Mouse (Mus musculus): ENCODE data around the gene Atp6v0c. TPM values are rescaled to one million over a fixed set of nuclear protein-coding genes. Genes with fewer than 3 reads are reported as not detected.

The Atp6v0c gene
- total and polyA plus RNA-seq, 3 experiments = 58.4 to 515 (median 125) TPM

GRCm38 (mm10) chr17:24203611-24204534 is 34.4 kb upstream of the Atp6v0c start (continued):
- no peak for TF ChIP-seq POLR2AphosphoS5 (IDR thresholded peaks at IDR 0.05; ENCODE audit: borderline replicate concordance, low read depth, low read length)
- TF ChIP-seq CHD2 (IDR thresholded peaks at IDR 0.05; ENCODE audit: low read length) = no peak
- no peak for TF ChIP-seq GABPA (IDR thresholded peaks at IDR 0.05; ENCODE audit: low read depth, low read length)
- TF ChIP-seq TBP (IDR thresholded peaks at IDR 0.05; ENCODE audit: low read depth, low read length) = no peak
- TF ChIP-seq CHD1 (IDR thresholded peaks at IDR 0.05; ENCODE audit: low read depth, low read length) = no peak
- no peak for TF ChIP-seq BHLHE40 (IDR thresholded peaks at IDR 0.05; ENCODE audit: borderline replicate concordance, low read depth, low read length)

- peak; percentile 93 for DNase-seq (ENCODE audit: low read depth, low spot score)
- Histone ChIP-seq H3K4me3 (ENCODE audit: control insufficient read depth in 1 of 2, insufficient read depth in 1 of 2, low read depth in 2 of 2, low read length in 2 of 2) (no peak overlapping the region; a peak in 1 of 4 replicates), H3K9ac (ENCODE audit: control insufficient read depth, low read depth, low read length, poor library complexity, severe bottlenecking) (peak overlapping the region; percentile 53), H3K4me1 (ENCODE audit: control insufficient read depth in 1 of 2, insufficient read depth in 2 of 2, low read length in 2 of 2) (peaks cover 11 to 64% of the 10 kb centered on the region in 2 experiments), H3K9me3 (replicated peaks; ENCODE audit: insufficient read depth, low read length) (no peaks in the 10 kb centered on the region), H3K27me3 (ENCODE audit: control insufficient read depth in 1 of 2, insufficient read depth in 2 of 2, low read length in 2 of 2) (no peaks in the 10 kb centered on the region), H3K27ac (ENCODE audit: control insufficient read depth, low read depth, low read length) (peak overlapping the region; percentile 83), H3K79me2 (ENCODE audit: control insufficient read depth, insufficient read depth, low read length, poor library complexity) (peaks cover 46% of the 10 kb centered on the region), H3K36me3 (ENCODE audit: control insufficient read depth in 1 of 2, insufficient read depth in 2 of 2, low read length in 2 of 2) (peaks cover 0 to 41% of the 10 kb centered on the region in 2 experiments; a peak in 3 of 4 replicates)
- no peak for TF ChIP-seq POLR2AphosphoS2 (IDR thresholded peaks at IDR 0.05; ENCODE audit: low read length)
- TF ChIP-seq TAL1 (IDR thresholded peaks at IDR 0.05; ENCODE audit: low read length) = peak; percentile 82
- TF ChIP-seq CTCF (IDR thresholded peaks at IDR 0.05 in 2 of 3, conservative IDR thresholded peaks at IDR 0.05 in 1 of 3; ENCODE audit: control insufficient read depth in 1 of 3, insufficient read depth in 1 of 3, low read depth in 2 of 3, low read length in 3 of 3, poor library complexity in 1 of 3, severe bottlenecking in 1 of 3) = no peak
- no peak for TF ChIP-seq ZC3H11A (IDR thresholded peaks at IDR 0.05; ENCODE audit: low read depth, low read length)
- TF ChIP-seq MEF2A (IDR thresholded peaks at IDR 0.05; ENCODE audit: extremely low read depth, insufficient replicate concordance, low read depth, low read length, poor library complexity, severe bottlenecking) = no peak
- TF ChIP-seq ELF1 (IDR thresholded peaks at IDR 0.05; ENCODE audit: low read depth, low read length) = no peak
- TF ChIP-seq MAZ (IDR thresholded peaks at IDR 0.05; ENCODE audit: low read depth, low read length) = peak; percentile 78
- no peak for TF ChIP-seq NRF1 (IDR thresholded peaks at IDR 0.05; ENCODE audit: insufficient read depth, low read depth, low read length, poor library complexity, severe bottlenecking)
- peak; percentile 77 for TF ChIP-seq GATA1 (IDR thresholded peaks at IDR 0.05; ENCODE audit: low read depth, low read length)
- TF ChIP-seq ETS1 (IDR thresholded peaks at IDR 0.05; ENCODE audit: low read depth, low read length) = peak; percentile 73
- no peak for TF ChIP-seq CHD1 (IDR thresholded peaks at IDR 0.05; ENCODE audit: low read depth, low read length)
- no peak; the same call in 1 of the 2 replicates for TF ChIP-seq BHLHE40 (IDR thresholded peaks at IDR 0.05; ENCODE audit: borderline replicate concordance, low read depth, low read length)
- peak; percentile 62 to 68 for TF ChIP-seq EP300 (IDR thresholded peaks at IDR 0.05; ENCODE audit: low read depth in 1 of 2, low read length in 2 of 2)
- TF ChIP-seq MAFK (IDR thresholded peaks at IDR 0.05; ENCODE audit: borderline replicate concordance, low read depth, low read length) = no peak
- TF ChIP-seq MXI1 (IDR thresholded peaks at IDR 0.05; ENCODE audit: low read depth, low read length) = no peak
- no peak for TF ChIP-seq ZKSCAN1 (IDR thresholded peaks at IDR 0.05; ENCODE audit: low read depth, low read length)
- TF ChIP-seq KAT2A (conservative IDR thresholded peaks at IDR 0.05; ENCODE audit: low read depth, low read length) = no peak
- peak; percentile 27; the same call in 1 of the 2 replicates for TF ChIP-seq HCFC1 (IDR thresholded peaks at IDR 0.05; ENCODE audit: low read depth, low read length)
- no peak for TF ChIP-seq RAD21 (IDR thresholded peaks at IDR 0.05; ENCODE audit: low read depth, low read length)
- TF ChIP-seq MYB (IDR thresholded peaks at IDR 0.05; ENCODE audit: low read depth, low read length) = no peak
- 0 out of 2 replicates have a peak, but pooled peaks have one; percentile 4 for TF ChIP-seq SMC3 (IDR thresholded peaks at IDR 0.05; ENCODE audit: low read depth, low read length)
- no peak for TF ChIP-seq RCOR1 (IDR thresholded peaks at IDR 0.05; ENCODE audit: low read depth, low read length)
- TF ChIP-seq USF1 (IDR thresholded peaks at IDR 0.05; ENCODE audit: low read depth, low read length) = 0 out of 2 replicates have a peak, but pooled peaks have one; percentile 10
- no peak for TF ChIP-seq JUND (IDR thresholded peaks at IDR 0.05; ENCODE audit: low read depth, low read length)
- TF ChIP-seq ZMIZ1 (IDR thresholded peaks at IDR 0.05; ENCODE audit: low read depth, low read length) = no peak
- TF ChIP-seq MAX (IDR thresholded peaks at IDR 0.05; ENCODE audit: low read length) = no peak
- 0 out of 2 replicates have a peak, but pooled peaks have one; percentile 18 for TF ChIP-seq MYC (IDR thresholded peaks at IDR 0.05; ENCODE audit: low read depth, low read length)
- no peak for TF ChIP-seq ZNF384 (IDR thresholded peaks at IDR 0.05; ENCODE audit: low read depth, low read length)
- TF ChIP-seq POLR2AphosphoS5 (IDR thresholded peaks at IDR 0.05; ENCODE audit: borderline replicate concordance, low read depth, low read length) = no peak
These were observed 33.6 kb upstream of the Atp6v0c start for GRCm38 (mm10) chr17:24203068-24203467.

Data from MEL (cell line).